Mouse (Mus musculus) ES-Bruce4 (cell line): ENCODE data around the gene Adcy3. TPM values are rescaled to one million over a fixed set of nuclear protein-coding genes. Genes with fewer than 3 reads are reported as not detected.

Source experiments
- H3K27ac ChIP-seq: 2 replicates; pipeline ENCODE4 v1.5.1; 2012; ENCODE audit warnings: low read length, inconsistent platforms; ENCODE audit not compliant: insufficient read depth
- H3K27me3 ChIP-seq: 2 replicates; pipeline ENCODE4 v1.6.1; 2012; ENCODE audit warnings: mild to moderate bottlenecking, low read length, inconsistent platforms; ENCODE audit not compliant: control insufficient read depth, poor library complexity, insufficient read depth, severe bottlenecking
- H3K36me3 ChIP-seq: 2 replicates; pipeline ENCODE4 v1.6.1; 2012; ENCODE audit warnings: inconsistent platforms, mild to moderate bottlenecking, low read length, moderate library complexity; ENCODE audit not compliant: control insufficient read depth, poor library complexity, insufficient read depth, severe bottlenecking
- H3K4me1 ChIP-seq: one replicate; pipeline ENCODE4 v1.8.1; 2011; ENCODE audit warnings: low read length; ENCODE audit not compliant: control insufficient read depth, insufficient read depth
- H3K4me3 ChIP-seq: 2 replicates; pipeline ENCODE4 v1.5.1; 2011; ENCODE audit warnings: low read depth, mild to moderate bottlenecking, low read length
- H3K9ac ChIP-seq: 2 replicates; pipeline ENCODE4 v1.6.1; 2012; ENCODE audit warnings: low read depth, mild to moderate bottlenecking, inconsistent platforms; ENCODE audit not compliant: poor library complexity, severe bottlenecking
- H3K9me3 ChIP-seq: replicated peaks from 2 replicates; pipeline ENCODE4 v1.6.1; 2012; ENCODE audit warnings: mild to moderate bottlenecking, low read length, inconsistent platforms; ENCODE audit not compliant: control insufficient read depth, poor library complexity, insufficient read depth, severe bottlenecking
- CTCF ChIP-seq: IDR thresholded peaks from one replicate; pipeline ENCODE4 v1.8.1; 2011; ENCODE audit warnings: low read depth, low read length
- EP300 ChIP-seq: IDR thresholded peaks from 2 replicates; pipeline ENCODE4 v1.6.1; 2011; ENCODE audit warnings: low read depth, low read length; ENCODE audit not compliant: insufficient read depth
- POLR2A ChIP-seq: IDR thresholded peaks from one replicate; pipeline ENCODE4 v1.8.1; 2011; ENCODE audit warnings: low read length; ENCODE audit not compliant: insufficient read depth
- polyA plus RNA-seq: library from polyadenylated mRNA; stranded (reverse); fragments of >200 nt; gene quantifications from 2 replicates; pipeline ENCODE4 v1.2.4, GENCODE M21; 2011; ENCODE audit warnings: low read depth; ENCODE audit not compliant: missing spikeins, insufficient read depth, insufficient read length

Adcy3 gene
- polyA plus RNA-seq, 1 experiment = 8.2 TPM

GRCm38 (mm10) chr12:4173108-4173790 is 40.3 kb downstream of the Adcy3 start:
- Histone ChIP-seq H3K9ac (peak overlapping the region; percentile 4), H3K4me1 (peaks cover 13% of the 10 kb centered on the region), H3K36me3 (no peaks in the 10 kb centered on the region), H3K4me3 (peak overlapping the region; percentile 39), H3K27ac (no peak overlapping the region), H3K9me3 (no peaks in the 10 kb centered on the region), H3K27me3 (no peaks in the 10 kb centered on the region)
- TF ChIP-seq EP300 (no peak), POLR2A (no peak), CTCF (no peak)

DNA sequence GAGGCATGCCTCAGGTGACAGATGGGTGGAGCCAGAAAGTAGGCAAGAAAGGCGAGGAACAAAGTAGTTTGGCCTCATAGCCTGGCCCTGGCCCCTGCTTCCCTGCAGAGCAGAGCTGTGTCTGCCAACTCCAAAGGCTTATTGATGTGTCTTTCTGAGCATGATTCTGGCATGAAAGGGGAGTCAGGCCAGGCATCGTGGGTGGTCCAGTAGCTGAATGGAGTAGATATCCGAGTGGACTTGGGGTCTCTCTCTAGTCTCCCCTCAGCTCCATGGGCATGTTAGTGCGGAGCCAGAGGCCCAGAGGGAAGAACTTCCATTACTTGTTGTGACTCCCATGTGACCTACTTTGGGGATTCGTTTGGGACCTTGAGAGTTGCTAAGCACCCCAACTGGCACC is 45.9 kb downstream of the Adcy3 start:
- TF ChIP-seq CTCF = no peak
- no peak for TF ChIP-seq EP300
- TF ChIP-seq POLR2A = no peak
- Histone ChIP-seq H3K4me3 (no peak overlapping the region), H3K36me3 (no peaks in the 10 kb centered on the region), H3K9ac (no peak overlapping the region), H3K4me1 (peaks cover 20% of the 10 kb centered on the region), H3K27ac (peak overlapping the region; percentile 38; the same call in 1 of the 2 replicates), H3K9me3 (no peaks in the 10 kb centered on the region), H3K27me3 (no peaks in the 10 kb centered on the region)

DNA sequence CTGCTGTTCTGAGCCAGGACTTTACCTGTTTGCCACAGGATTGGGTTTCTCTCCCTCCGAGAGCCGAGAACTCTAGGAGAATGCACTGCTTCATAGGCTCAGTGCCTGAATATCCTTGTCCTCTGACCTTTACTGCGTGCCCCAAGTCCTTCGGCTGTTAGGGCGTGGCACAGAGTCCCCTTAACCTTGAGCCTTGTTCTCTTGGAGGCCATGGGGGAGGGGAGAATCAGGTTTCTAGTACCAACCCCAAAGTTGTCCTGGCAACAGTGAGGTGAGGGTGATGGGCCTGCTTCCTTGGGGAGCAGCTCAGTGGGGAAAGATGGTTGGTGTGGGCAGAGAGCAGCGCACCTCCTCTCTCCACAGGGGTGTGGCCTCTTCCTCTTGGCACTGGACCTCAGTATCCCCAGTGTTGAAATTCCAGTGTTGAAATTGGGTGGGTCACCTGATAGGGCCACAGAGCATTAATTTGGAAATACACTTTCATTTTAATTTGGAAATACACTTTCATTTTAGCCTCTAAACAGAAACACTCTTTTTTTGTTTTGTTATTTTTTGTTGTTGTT is 46.8 kb downstream of the Adcy3 start:
- no peak for TF ChIP-seq POLR2A
- TF ChIP-seq EP300 = peak; percentile 92
- no peak for TF ChIP-seq CTCF
- H3K9ac ChIP-seq = no peak overlapping the region
- peaks cover 20% of the 10 kb centered on the region for H3K4me1 ChIP-seq
- no peaks in the 10 kb centered on the region for H3K27me3 ChIP-seq
- peak overlapping the region; percentile 48 for H3K27ac ChIP-seq
- no peaks in the 10 kb centered on the region for H3K9me3 ChIP-seq
- H3K36me3 ChIP-seq = no peaks in the 10 kb centered on the region
- no peak overlapping the region for H3K4me3 ChIP-seq

DNA sequence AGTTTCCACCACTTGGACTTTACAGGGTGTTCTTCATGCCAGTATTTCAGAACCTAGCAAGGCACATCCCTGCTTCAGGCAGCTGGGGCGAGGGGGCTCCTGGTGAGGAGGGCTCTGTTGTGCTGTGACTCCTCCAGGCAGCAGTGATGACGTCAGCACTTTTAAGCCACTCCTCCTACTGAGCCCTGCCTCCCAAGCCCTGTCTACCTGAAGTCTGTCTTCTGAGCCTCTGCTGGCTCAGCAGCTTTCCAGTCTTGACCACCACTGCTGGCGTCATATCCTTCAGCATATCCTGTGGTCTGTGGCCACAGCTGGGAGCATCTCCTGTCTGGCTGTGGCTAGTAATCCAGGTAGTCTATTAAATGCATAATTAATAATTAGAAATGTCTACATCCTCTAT is 47.6 kb downstream of the Adcy3 start:
- Histone ChIP-seq H3K27me3 (no peaks in the 10 kb centered on the region), H3K36me3 (no peaks in the 10 kb centered on the region), H3K9me3 (no peaks in the 10 kb centered on the region), H3K27ac (peak overlapping the region; percentile 38; the same call in 1 of the 2 replicates), H3K9ac (no peak overlapping the region), H3K4me1 (peaks cover 20% of the 10 kb centered on the region), H3K4me3 (no peak overlapping the region)
- TF ChIP-seq EP300 = no peak
- no peak for TF ChIP-seq CTCF

- Histone ChIP-seq H3K27me3 (no peaks in the 10 kb centered on the region), H3K4me1 (peaks cover 4% of the 10 kb centered on the region), H3K4me3 (no peak overlapping the region), H3K9ac (no peak overlapping the region), H3K27ac (no peak overlapping the region), H3K9me3 (no peaks in the 10 kb centered on the region), H3K36me3 (no peaks in the 10 kb centered on the region)
- no peak for TF ChIP-seq CTCF
Observed at GRCm38 (mm10) chr12:4184648-4185047, 51.7 kb downstream of the Adcy3 start.
